Mouse (Mus musculus) brain, adult 10 weeks (tissue): ENCODE measurements around the gene 2510009E07Rik. TPM values are rescaled to one million over a fixed set of nuclear protein-coding genes. Genes with fewer than 3 reads are reported as not detected.

Experiments used
- polyA plus RNA-seq: library from polyadenylated mRNA; stranded (reverse); fragments of 350-450 nt; fragmentation: Illumina TruSeq; extraction: RNeasy Lipid Tissue Mini Kit (QIAGEN cat#74804); gene quantifications from one replicate; pipeline ENCODE4 v1.2.3, GENCODE M21; 2015; ENCODE audit warnings: low read depth, low replicate concordance

The 2510009E07Rik gene
- polyA plus RNA-seq = 32.7 TPM

DNA sequence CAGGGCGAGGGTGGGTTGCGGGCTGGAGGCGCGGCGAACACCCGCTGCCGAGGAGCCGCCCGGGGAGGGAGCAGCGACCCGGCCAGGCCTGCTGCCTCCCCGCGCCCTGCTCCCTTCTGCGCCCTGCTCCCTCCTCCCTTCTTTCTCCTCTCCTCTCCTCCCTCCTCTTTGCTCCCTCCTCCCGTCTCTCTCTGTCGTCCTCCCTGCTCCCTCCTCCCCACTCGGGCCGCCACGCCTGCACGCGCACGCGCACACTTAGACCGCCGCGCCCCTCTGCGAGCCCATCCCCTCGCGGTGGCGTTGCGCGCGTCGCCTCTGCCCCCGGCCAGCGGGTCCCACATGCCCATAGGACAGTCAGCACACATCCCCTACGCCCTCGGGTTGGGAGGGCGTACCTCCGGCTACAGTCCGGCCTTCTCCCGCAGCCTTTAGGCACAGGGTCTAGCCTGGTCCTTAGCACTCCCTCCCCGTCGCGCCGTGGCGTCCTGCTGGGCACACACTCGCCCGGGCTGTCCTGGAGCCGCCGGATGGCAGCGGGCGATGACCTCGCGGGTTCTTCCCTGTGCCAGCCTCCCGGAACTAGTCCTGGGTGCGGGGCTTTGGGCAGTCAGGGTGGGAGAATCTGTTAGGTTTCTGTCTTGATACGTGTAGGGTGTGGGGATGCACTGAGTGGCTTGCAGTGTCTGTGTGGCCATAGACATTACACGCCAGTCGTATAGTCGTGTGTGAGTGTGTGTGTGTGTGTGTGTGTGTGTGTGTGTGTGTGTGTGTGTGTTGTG is at the start of gene 2510009E07Rik:
Gene 2510009E07Rik (minus strand): TSS at position 203 of the 779 bp plus-strand sequence.

Other genes starting within 250 kb of the 2510009E07Rik start
- 3.2 TPM for gene Ehhadh, start 93.1 kb upstream of the 2510009E07Rik start, polyA plus RNA-seq
- 9.3 TPM for gene Map3k13, start 99.7 kb upstream of the 2510009E07Rik start, polyA plus RNA-seq